Mouse (Mus musculus): ENCODE results near the gene Faap24. TPM values are rescaled to one million over a fixed set of nuclear protein-coding genes. Genes with fewer than 3 reads are reported as not detected.

The Faap24 gene
- polyA plus RNA-seq, 1 experiment from 2014 or later, result 22.7 TPM

DNA sequence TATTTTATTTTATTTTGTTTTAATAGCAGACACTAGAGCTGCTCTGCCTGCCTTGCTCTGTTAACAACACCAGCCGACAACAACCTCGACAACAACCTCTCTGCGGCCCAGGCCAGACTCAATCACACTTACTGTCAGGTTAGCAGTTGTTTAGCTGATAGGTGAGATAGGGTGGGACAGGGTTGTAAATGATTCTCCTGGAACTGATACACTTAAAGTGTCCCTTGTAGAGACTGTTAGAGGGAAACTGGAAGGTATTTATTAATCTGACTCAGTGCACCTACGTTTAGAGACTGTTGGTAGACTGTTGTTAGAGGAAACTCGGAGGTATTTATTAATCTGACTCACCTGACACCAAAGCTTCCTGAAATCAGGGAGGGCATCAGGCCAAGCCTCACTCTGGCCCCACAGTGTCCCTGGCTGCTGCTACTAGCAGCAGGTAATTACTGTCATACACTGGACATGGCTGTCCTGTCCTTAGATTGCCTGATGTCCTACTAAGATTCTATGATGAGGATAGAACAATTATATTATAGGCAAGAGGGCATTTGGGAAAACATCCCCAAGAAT is 41.2 kb downstream of the Faap24 start:
- WGBS, result 88% methylated on average over 5 of the region's 5 CpGs
- no peak overlapping the region for H3K27ac ChIP-seq (ENCODE audit: low read depth, low read length)
- H3K27me3 ChIP-seq (replicated peaks; ENCODE audit: control insufficient read depth, insufficient read depth, low read length), result no peaks in the 10 kb centered on the region
- no peak overlapping the region for H3K9ac ChIP-seq (ENCODE audit: low read length)
- DNase-seq (ENCODE audit: low spot score) (no peak), ATAC-seq (no peak)
- no peak overlapping the region for H3K4me3 ChIP-seq (ENCODE audit: low read depth, low read length)
- H3K9me3 ChIP-seq (replicated peaks; ENCODE audit: control insufficient read depth, low read length), result no peaks in the 10 kb centered on the region
- no peaks in the 10 kb centered on the region for H3K4me1 ChIP-seq (ENCODE audit: control insufficient read depth, insufficient read depth, low read length)
- H3K36me3 ChIP-seq (ENCODE audit: control insufficient read depth, insufficient read depth, low read length), result no peaks in the 10 kb centered on the region
- H3K4me2 ChIP-seq (ENCODE audit: low read length), result no peak overlapping the region

DNA sequence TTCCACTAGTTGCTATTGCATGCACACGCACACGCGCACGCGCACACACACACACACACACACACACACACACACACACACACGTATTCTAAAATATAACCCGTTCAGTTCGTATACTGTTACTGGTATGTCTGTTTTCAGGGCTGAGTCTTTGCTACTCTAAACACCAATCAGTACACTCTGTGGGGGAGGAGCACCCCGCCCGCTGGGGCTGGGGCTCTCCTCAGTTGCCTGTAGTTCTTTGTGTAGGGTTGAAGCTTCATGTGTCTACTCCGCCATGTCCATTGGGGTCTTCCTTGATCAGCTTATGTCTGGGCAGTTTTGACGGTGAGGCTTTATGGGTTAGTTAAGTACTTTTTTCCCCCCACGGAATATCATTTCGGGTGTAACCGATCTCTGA is 43.3 kb downstream of the Faap24 start:
- 97% methylated on average over 15 of the region's 15 CpGs for WGBS
- H3K4me3 ChIP-seq (ENCODE audit: low read depth, low read length), result no peak overlapping the region
- H3K4me1 ChIP-seq (ENCODE audit: control insufficient read depth, insufficient read depth, low read length), result no peaks in the 10 kb centered on the region
- no peak overlapping the region for H3K4me2 ChIP-seq (ENCODE audit: low read length)
- H3K27ac ChIP-seq (ENCODE audit: low read depth, low read length), result no peak overlapping the region
- DNase-seq (ENCODE audit: low spot score) (no peak), ATAC-seq (no peak)
- H3K9ac ChIP-seq (ENCODE audit: low read length), result no peak overlapping the region
- H3K9me3 ChIP-seq (replicated peaks; ENCODE audit: control insufficient read depth, low read length), result no peaks in the 10 kb centered on the region
- no peaks in the 10 kb centered on the region for H3K27me3 ChIP-seq (replicated peaks; ENCODE audit: control insufficient read depth, insufficient read depth, low read length)
- H3K36me3 ChIP-seq (ENCODE audit: control insufficient read depth, insufficient read depth, low read length), result no peaks in the 10 kb centered on the region

- Histone ChIP-seq H3K9me3 (replicated peaks; ENCODE audit: control insufficient read depth, low read length) (no peaks in the 10 kb centered on the region), H3K4me2 (ENCODE audit: low read length) (no peak overlapping the region), H3K4me1 (ENCODE audit: control insufficient read depth, insufficient read depth, low read length) (no peaks in the 10 kb centered on the region), H3K27me3 (replicated peaks; ENCODE audit: control insufficient read depth, insufficient read depth, low read length) (no peaks in the 10 kb centered on the region), H3K9ac (ENCODE audit: low read length) (no peak overlapping the region), H3K27ac (ENCODE audit: low read depth, low read length) (no peak overlapping the region), H3K4me3 (ENCODE audit: low read depth, low read length) (no peak overlapping the region), H3K36me3 (ENCODE audit: control insufficient read depth, insufficient read depth, low read length) (no peaks in the 10 kb centered on the region)
- ATAC-seq, result no peak
- DNase-seq (ENCODE audit: low spot score), result no peak
- WGBS, result 87% methylated on average over 3 of the region's 3 CpGs
These were observed 45.5 kb downstream of the Faap24 start for GRCm38 (mm10) chr7:35351155-35351554.

GRCm38 (mm10) chr7:35349886-35350684 is 46.6 kb downstream of the Faap24 start:
- Histone ChIP-seq H3K9me3 (replicated peaks; ENCODE audit: control insufficient read depth, low read length) (no peaks in the 10 kb centered on the region), H3K4me1 (ENCODE audit: control insufficient read depth, insufficient read depth, low read length) (no peaks in the 10 kb centered on the region), H3K9ac (ENCODE audit: low read length) (no peak overlapping the region), H3K27ac (ENCODE audit: low read depth, low read length) (no peak overlapping the region), H3K27me3 (replicated peaks; ENCODE audit: control insufficient read depth, insufficient read depth, low read length) (no peaks in the 10 kb centered on the region), H3K36me3 (ENCODE audit: control insufficient read depth, insufficient read depth, low read length) (no peaks in the 10 kb centered on the region), H3K4me3 (ENCODE audit: low read depth, low read length) (no peak overlapping the region), H3K4me2 (ENCODE audit: low read length) (no peak overlapping the region)
- DNase-seq (ENCODE audit: low spot score), result no peak
- ATAC-seq, result no peak
- WGBS, result 94% methylated on average over 8 of the region's 8 CpGs

DNA sequence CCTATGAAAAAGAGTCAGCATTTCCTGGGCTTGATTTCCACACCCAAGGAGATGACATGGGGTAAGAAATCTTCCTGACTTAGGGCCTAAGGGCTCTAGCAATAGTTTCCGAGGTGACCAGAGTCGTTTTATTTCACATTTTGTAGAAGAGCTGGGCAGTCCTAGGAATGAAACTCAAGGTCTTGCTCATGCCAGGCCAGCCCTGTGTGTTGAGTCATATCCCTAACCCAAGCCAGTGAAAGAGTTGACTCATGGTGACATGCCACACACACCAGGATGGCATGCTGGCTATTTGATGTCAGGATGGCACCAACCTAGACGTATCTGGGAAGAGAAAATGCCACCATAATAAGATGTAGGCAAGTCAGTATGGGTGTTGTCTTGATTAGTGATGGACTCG is 47.6 kb downstream of the Faap24 start:
- Histone ChIP-seq H3K27ac (ENCODE audit: low read depth, low read length) (no peak overlapping the region), H3K4me2 (ENCODE audit: low read length) (no peak overlapping the region), H3K9me3 (replicated peaks; ENCODE audit: control insufficient read depth, low read length) (no peaks in the 10 kb centered on the region), H3K4me3 (ENCODE audit: low read depth, low read length) (no peak overlapping the region), H3K36me3 (ENCODE audit: control insufficient read depth, insufficient read depth, low read length) (no peaks in the 10 kb centered on the region), H3K4me1 (ENCODE audit: control insufficient read depth, insufficient read depth, low read length) (no peaks in the 10 kb centered on the region), H3K9ac (ENCODE audit: low read length) (no peak overlapping the region), H3K27me3 (replicated peaks; ENCODE audit: control insufficient read depth, insufficient read depth, low read length) (no peaks in the 10 kb centered on the region)
- DNase-seq (ENCODE audit: low spot score), result no peak
- WGBS, result 93% methylated on average over 4 of the region's 4 CpGs
- ATAC-seq, result no peak

- 77% methylated on average over 18 of the region's 18 CpGs for WGBS
- H3K9ac ChIP-seq (ENCODE audit: low read length), result no peak overlapping the region
- no peaks in the 10 kb centered on the region for H3K4me1 ChIP-seq (ENCODE audit: control insufficient read depth, insufficient read depth, low read length)
- DNase-seq (ENCODE audit: low spot score) (no peak), ATAC-seq (no peak)
- H3K4me2 ChIP-seq (ENCODE audit: low read length), result no peak overlapping the region
- H3K9me3 ChIP-seq (replicated peaks; ENCODE audit: control insufficient read depth, low read length), result no peaks in the 10 kb centered on the region
- H3K27me3 ChIP-seq (replicated peaks; ENCODE audit: control insufficient read depth, insufficient read depth, low read length), result no peaks in the 10 kb centered on the region
- H3K4me3 ChIP-seq (ENCODE audit: low read depth, low read length), result no peak overlapping the region
- no peaks in the 10 kb centered on the region for H3K36me3 ChIP-seq (ENCODE audit: control insufficient read depth, insufficient read depth, low read length)
- H3K27ac ChIP-seq (ENCODE audit: low read depth, low read length), result no peak overlapping the region
These were observed 48.5 kb downstream of the Faap24 start for GRCm38 (mm10) chr7:35347918-35348700.

- Histone ChIP-seq H3K4me3 (ENCODE audit: low read depth, low read length) (no peak overlapping the region), H3K27ac (ENCODE audit: low read depth, low read length) (no peak overlapping the region), H3K4me1 (ENCODE audit: control insufficient read depth, insufficient read depth, low read length) (no peaks in the 10 kb centered on the region), H3K27me3 (replicated peaks; ENCODE audit: control insufficient read depth, insufficient read depth, low read length) (no peaks in the 10 kb centered on the region), H3K36me3 (ENCODE audit: control insufficient read depth, insufficient read depth, low read length) (no peaks in the 10 kb centered on the region), H3K9me3 (replicated peaks; ENCODE audit: control insufficient read depth, low read length) (no peaks in the 10 kb centered on the region), H3K9ac (ENCODE audit: low read length) (no peak overlapping the region), H3K4me2 (ENCODE audit: low read length) (no peak overlapping the region)
- no peak for ATAC-seq
- no peak for DNase-seq (ENCODE audit: low spot score)
- WGBS, result 92% methylated on average over 5 of the region's 5 CpGs
These were observed 51.8 kb downstream of the Faap24 start for GRCm38 (mm10) chr7:35344785-35345330.

DNA sequence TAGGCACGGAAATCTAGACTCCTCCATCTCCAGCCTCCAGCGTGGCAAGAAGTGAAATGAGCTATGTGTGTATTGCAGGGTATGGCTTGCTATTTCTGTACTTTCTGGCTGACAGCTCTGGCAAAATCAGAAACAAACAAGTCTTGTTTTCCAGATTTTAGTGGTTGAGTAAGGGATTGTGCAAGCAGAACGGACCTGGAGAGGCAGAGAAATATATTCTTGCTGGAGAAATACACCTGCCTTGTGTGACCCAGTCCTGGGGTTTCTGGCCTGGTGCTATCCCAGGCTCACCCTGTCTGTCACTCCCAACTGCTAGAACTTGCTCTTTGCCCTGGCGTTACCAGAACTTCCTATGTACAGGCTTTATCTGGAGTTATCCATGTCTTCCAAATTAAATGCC is 54.1 kb downstream of the Faap24 start:
- Histone ChIP-seq H3K36me3 (ENCODE audit: control insufficient read depth, insufficient read depth, low read length) (no peaks in the 10 kb centered on the region), H3K27me3 (replicated peaks; ENCODE audit: control insufficient read depth, insufficient read depth, low read length) (no peaks in the 10 kb centered on the region), H3K9ac (ENCODE audit: low read length) (no peak overlapping the region), H3K4me1 (ENCODE audit: control insufficient read depth, insufficient read depth, low read length) (no peaks in the 10 kb centered on the region), H3K4me3 (ENCODE audit: low read depth, low read length) (no peak overlapping the region), H3K4me2 (ENCODE audit: low read length) (no peak overlapping the region), H3K27ac (ENCODE audit: low read depth, low read length) (no peak overlapping the region), H3K9me3 (replicated peaks; ENCODE audit: control insufficient read depth, low read length) (no peaks in the 10 kb centered on the region)
- ATAC-seq (no peak), DNase-seq (ENCODE audit: low spot score) (no peak)
- 77% methylated on average over 4 of the region's 4 CpGs for WGBS
